Mouse (Mus musculus): Measurements from ENCODE around the gene Zswim8. TPM values are rescaled to one million over a fixed set of nuclear protein-coding genes. Genes with fewer than 3 reads are reported as not detected.
A peak's percentile ranks its signal among the peaks of the same experiment; 100 is the strongest.

Zswim8 gene
- total RNA-seq, 2 experiments from 2014 or later: 129 to 136 TPM

- DNase-seq (ENCODE audit: low spot score in 2 of 2): no peak
Measured at GRCm38 (mm10) chr14:20729871-20730270, 22.5 kb downstream of the Zswim8 start.

GRCm38 (mm10) chr14:20730853-20731602 is 23.7 kb downstream of the Zswim8 start:
- no peak for DNase-seq (ENCODE audit: low spot score in 2 of 2)

DNA sequence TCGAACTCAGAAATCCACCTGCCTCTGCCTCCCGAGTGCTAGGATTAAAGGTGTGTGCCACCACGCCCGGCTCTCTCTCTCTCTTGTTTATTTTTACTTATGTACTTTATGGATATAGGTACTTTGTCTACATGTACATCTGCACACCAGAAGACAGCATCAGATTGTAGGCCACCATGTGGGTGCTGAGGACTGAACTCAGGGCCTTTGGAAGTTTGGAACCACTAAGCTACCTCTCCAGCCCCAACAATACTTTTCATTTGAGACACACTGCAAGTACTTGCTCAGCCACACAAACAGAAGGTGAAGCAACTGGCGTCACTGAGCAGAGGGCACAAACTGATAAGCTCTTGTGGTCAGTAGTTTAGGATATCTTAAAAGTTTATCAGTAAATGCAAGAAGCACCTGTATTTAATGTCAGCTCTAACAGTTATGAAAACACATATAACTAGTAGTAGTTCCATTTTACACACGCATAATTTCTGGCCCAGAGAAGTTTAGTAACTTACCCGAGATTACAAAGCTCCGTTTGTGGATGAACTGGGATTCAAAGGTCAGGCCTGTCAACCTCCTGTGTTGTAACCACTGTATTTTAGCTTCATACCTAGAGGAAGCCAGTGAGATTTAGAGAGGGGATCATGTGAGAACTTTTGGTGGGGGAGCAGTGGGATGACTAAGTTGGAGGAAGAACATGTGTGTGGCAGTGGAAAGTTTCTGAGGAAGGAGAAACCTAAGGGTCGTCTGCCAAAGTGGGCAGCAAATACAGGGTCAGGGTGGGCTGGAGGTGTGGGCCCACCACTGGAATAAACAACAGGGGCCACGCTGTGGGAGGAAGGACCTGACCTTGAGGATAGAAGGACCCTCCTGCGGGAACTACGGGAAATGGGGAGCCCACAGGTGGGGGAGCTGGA is 25.9 kb downstream of the Zswim8 start:
- peak in 1 of 2 experiments; percentile 26 for DNase-seq (ENCODE audit: low spot score in 2 of 2)

- DNase-seq (ENCODE audit: low spot score in 2 of 2): peak; percentile 84 to 85
Measured at GRCm38 (mm10) chr14:20733952-20734774, 26.8 kb downstream of the Zswim8 start, which contains the start of gene Ndst2. Ndst2 (minus strand) TSS chr14:20734562.

DNA sequence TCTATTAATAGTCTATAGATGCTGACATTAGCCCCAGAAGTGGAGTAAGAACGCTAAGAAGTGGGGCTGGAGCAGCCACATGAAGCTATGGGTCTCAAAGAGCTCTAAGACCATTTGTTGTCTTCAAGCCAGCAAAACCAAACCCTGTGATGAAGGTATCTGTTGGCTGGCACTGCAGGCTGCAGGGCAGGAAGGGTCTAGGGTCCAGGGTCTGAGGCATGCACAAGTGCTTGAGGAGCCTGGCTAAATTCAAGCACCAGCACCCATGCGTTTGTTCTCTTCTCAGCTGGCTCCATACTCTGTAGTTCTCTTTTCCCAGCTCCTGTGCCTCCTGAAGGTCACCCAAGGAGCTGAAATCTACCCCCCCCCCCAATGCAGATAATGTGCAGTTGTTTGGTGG is 27.7 kb downstream of the Zswim8 start:
- no peak for DNase-seq (ENCODE audit: low spot score in 2 of 2)

DNA sequence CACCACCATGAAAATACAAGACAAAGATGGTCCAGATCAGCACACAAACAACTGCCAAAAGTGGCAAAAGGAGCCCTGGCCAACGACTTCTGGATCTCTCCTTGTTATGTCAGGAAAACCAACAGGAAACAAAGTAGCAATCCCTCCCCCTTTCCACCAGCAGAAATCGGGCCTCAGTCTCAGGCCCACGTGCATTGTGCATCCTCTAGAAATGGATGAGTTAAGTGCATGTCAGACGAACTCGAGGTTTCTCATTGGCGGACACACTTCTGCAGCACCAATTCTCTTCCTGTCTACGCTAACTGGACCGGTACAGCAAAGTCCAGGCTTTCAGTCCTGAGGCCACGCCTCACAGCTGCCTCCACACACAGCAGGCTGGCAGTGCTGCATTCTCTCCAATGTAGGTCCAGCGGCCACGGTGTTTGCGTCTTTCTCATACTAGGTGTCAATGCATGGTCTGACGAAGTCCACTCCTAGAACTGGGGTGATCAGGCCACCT is 28.6 kb downstream of the Zswim8 start:
- no peak for DNase-seq (ENCODE audit: low spot score in 2 of 2)

GRCm38 (mm10) chr14:20737306-20737705 is 30.0 kb downstream of the Zswim8 start:
- peak; percentile 44 to 46 for DNase-seq (ENCODE audit: low spot score in 2 of 2)

DNA sequence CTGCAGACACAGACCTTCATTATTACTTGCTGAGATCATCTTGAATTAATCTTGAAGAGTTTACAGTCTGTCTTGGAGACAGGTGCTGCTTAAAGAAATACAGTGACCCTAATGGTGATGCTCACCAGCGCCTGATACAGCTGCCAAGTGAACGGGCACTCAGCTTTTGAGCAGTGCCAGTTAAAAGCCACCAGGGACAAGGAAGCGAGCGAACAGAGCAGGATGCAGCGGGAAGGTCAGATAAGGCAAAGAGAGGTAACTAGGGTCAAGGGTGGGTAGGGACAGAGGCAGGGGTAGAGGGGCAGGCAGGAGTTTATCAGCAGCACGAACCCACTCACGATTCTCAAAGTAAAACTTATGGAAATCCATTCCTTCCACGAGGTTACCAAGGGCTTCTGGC is 31.2 kb downstream of the Zswim8 start:
- DNase-seq (ENCODE audit: low spot score in 2 of 2): no peak

- DNase-seq (ENCODE audit: low spot score in 2 of 2): no peak
Measured at GRCm38 (mm10) chr14:20741301-20741700, 33.9 kb downstream of the Zswim8 start.

GRCm38 (mm10) chr14:20743614-20744013 is 36.3 kb downstream of the Zswim8 start:
- no peak for DNase-seq (ENCODE audit: low spot score in 2 of 2)

DNA sequence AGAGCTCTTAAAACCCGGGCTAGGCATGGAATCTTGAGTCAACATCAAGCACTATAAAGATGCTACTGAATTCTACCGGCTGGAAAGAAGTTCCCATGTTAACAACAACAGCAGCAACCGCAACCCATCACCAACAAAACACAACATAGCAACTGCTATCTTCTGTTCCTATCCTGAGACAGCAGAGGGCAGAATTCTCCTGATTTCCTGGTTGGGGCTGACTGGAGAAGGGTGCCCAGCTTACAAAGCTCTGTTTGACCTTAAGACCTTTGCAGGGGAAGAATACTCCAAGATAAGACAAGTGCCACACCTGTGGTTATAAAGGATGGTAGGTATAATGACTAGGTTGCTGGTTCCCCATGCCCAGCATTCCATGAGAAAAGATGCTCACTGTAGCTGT is 39.6 kb downstream of the Zswim8 start:
- no peak for DNase-seq (ENCODE audit: low spot score in 2 of 2)

DNA sequence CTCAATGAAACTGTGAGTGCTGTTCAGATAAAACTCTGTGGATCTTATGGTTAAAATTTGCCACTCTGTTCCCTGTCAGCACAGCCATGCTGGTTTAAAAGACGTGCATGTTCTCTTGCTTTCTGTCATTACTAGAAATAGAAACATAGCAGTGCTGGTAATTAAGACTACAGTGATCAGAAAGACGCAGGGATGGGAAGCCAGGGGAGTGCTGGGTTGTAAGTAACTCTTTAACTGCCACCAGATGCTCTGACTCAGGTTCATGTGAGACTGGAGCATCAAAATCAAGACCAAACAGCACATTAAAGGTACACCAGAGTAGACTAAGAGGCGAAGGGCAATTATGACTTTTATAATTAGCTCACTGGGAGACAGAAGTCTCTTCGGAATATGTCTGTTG is 41.0 kb downstream of the Zswim8 start:
- DNase-seq (ENCODE audit: low spot score in 2 of 2): no peak

DNA sequence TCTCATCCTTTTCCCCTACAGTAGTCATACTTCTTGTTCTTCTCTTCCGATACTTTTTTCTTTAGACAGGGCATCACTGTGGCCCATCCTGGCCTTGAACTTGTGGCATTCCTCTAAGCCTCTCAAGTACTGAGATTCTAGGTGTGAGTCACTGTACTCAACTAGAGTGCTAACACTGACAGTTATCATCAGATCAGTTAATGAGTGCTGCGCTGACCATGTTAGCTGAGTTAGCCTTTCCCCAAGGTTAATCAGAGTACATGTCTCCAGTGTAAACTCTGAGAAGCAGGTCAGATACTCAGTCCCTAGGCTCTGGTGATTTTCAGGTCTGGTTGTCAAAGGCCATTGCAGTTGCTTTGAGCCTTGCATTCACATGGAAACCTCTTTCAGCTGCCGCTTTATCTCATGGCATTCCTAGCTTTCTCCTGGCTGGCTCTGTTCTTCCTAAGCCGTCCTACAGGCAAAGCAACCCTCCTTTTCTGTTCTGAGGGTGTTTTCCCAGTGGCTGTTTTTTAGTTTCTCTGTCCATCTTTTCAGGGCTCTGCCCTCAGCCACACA is 42.2 kb downstream of the Zswim8 start:
- no peak for DNase-seq (ENCODE audit: low spot score in 2 of 2)

- DNase-seq (ENCODE audit: low spot score in 2 of 2): no peak
Measured at GRCm38 (mm10) chr14:20750503-20750902, 43.2 kb downstream of the Zswim8 start.

DNA sequence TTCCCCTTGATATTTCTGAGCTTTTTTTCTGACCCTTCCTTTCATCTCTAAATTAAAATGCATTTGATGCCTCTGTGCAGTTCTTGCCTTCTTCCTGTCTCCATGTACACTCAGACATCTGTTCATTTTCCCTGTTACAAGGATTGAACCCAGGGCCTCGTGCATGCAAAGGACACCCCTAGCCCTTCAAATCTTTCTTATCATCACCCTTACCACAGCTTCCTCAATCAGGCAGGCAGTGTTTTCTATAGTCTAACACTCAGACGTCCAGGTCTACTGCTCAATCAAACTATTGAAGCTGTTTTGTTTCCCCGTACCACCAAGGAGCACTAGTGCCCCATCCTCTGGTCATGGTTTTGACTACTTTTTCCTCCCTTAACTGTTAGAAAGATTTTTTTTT is 46.4 kb downstream of the Zswim8 start:
- no peak for DNase-seq (ENCODE audit: low spot score in 2 of 2)

DNA sequence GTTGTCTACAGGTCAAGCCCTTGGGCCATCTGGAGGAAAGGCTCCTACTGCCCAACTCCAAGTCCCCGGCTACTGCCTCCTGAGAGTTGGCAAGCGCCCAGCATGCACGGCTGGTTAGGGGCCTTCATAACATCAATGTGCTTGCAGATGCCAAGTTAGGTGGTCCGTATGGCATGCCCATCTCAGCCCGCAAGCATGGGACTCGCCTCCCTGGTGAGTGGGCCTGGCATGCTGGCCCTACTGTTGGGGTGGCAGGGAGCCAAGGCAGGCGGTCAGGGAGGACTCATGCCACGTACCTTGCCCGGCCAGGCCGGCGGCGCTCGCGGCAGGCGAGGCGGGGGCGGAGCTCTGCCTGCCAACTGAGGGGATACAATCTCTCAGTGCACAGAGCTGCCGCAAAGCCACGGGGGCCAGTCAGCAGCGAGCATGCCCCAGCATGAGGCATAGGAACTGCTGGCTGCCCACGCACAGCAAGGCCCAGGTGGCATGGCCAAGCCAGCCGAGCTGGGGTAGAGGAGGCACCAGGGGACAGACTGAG is 50.1 kb downstream of the Zswim8 start:
- no peak for DNase-seq (ENCODE audit: low spot score in 2 of 2)

DNA sequence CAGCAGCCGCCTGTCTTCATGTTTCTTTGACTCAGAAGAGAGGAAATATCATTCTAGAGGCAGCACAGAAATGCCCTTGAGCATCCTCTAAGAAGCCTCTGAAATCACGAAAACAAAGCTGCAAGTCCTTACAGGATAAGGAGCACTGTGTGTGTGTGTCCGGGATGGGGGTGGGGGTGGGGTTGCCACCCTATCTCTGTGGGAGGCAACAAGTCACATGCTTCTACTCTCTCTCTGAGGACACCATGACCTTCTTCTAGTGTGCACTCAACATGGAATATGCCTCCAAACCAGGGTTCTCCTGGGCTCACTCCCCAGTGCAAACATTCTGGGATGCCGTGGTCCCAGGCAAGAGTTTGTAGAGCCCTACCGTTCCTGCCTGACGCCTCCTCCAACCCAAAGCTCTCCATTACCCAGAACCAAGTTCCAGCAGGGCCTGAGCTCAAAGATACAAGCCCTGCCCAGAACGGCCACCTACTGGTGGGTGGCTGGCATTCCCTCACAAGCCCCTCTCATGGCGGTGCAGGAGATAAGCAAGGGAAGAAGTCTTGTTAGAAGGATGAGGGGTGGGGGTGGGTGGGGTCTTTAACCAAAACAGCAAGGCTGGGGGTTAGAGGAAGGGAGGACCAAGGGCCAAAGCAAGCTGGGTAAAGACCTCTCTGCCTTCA is 51.5 kb downstream of the Zswim8 start:
- DNase-seq (ENCODE audit: low spot score in 2 of 2): no peak

GRCm38 (mm10) chr14:20764942-20765341 is 57.6 kb downstream of the Zswim8 start:
- no peak for DNase-seq (ENCODE audit: low spot score in 2 of 2)

- DNase-seq (ENCODE audit: low spot score in 2 of 2): peak; percentile 91 to 94
Measured at GRCm38 (mm10) chr14:20765642-20766258, 58.4 kb downstream of the Zswim8 start.

Measured in adrenal gland, adult 18-20 months (tissue).